Mouse (Mus musculus) myocyte (in vitro differentiated cells): ENCODE data around the gene Pfn3.

Experiments used
- CEBPB ChIP-seq: IDR thresholded peaks from 2 replicates; pipeline ENCODE4 v1.6.1; 2011; ENCODE audit warnings: mild to moderate bottlenecking, moderate library complexity; ENCODE audit not compliant: poor library complexity, insufficient read depth, severe bottlenecking
- MYOG ChIP-seq, 3 experiments: IDR thresholded peaks; one replicate each; pipeline ENCODE4 v1.6.1; 2011; ENCODE audit warnings: control low read depth in 2 of 3, low read depth in 2 of 3, mild to moderate bottlenecking in 2 of 3; ENCODE audit not compliant: insufficient read length in 2 of 3, control insufficient read depth in 1 of 3, insufficient read depth in 1 of 3
- POLR2A ChIP-seq: IDR thresholded peaks from one replicate; pipeline ENCODE4 v1.6.1; 2011; ENCODE audit warnings: low read depth, mild to moderate bottlenecking, control low read depth, moderate library complexity; ENCODE audit not compliant: insufficient read length
- POLR2AphosphoS2 ChIP-seq: IDR thresholded peaks from one replicate; pipeline ENCODE4 v1.6.1; 2011; ENCODE audit warnings: low read depth, control low read depth; ENCODE audit not compliant: insufficient read length
- TCF12 ChIP-seq: IDR thresholded peaks from one replicate; pipeline ENCODE4 v1.6.1; 2011; ENCODE audit warnings: mild to moderate bottlenecking, control low read depth; ENCODE audit not compliant: poor library complexity, insufficient read depth, severe bottlenecking

- no peak for TF ChIP-seq MYOG (IDR thresholded peaks at IDR 0.05; ENCODE audit: control insufficient read depth in 1 of 3, insufficient read depth in 1 of 3, insufficient read length in 2 of 3, low read depth in 2 of 3)
- TF ChIP-seq CEBPB = no peak
- no peak for TF ChIP-seq POLR2A
- no peak for TF ChIP-seq TCF12
- TF ChIP-seq POLR2AphosphoS2 = no peak
Observed at GRCm38 (mm10) chr13:55403266-55403665, 11.8 kb downstream of the Pfn3 start.
